11 mouse cellular contexts compared by ENCODE assay signal in the genomic region with DNA sequence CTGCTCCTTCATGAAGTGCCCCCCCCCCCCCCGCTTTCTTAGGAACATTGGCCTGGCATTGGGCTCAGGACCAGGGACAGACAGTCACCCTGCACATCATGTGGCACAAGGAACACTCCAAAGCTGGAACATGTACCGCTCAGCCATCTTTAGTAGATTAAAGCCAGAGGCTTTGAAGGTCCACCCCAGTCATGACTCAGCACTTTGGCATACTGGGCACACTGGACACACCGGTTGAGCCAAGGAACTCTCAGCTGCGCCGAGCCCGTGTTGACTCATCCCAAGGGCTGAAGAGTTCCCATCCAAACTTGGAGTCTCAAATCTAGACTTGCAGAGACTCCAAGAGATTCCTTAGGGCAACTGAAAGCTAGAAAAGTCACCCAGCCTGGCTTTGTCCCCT.
A peak's percentile ranks its signal among the peaks of the same experiment; 100 is the strongest.
DNase-seq lines count a peak whose midpoint lies in the region; ATAC-seq and TF ChIP-seq lines count a peak whose summit lies in the region.
"Had no signal": no experiment of that assay in that cellular context is flagged by ENCODE, and none has a peak within 500 bp of the region (broad histone marks: within the 10 kb centered on the region; RNA-seq: fewer than 3 reads in every experiment).

No protein-coding gene starts in this region.

- WGBS in intestine, embryonic 16.5 days: 81% methylated on average over 6 of the region's 6 CpGs

- in situ Hi-C loops in ES-E14 (cut with MboI; ENCODE audit: low sequenced_read_pairs in 2 of 2, unreplicated experiment in 2 of 2): no loop called here

- TF ChIP-seq CTCF in gastrocnemius, adult 2 months (IDR thresholded peaks at IDR 0.05): no peak

- no peak for ATAC-seq in intestine, embryonic 16.5 days
- ATAC-seq: liver, postnatal 0 days had no signal

- H3K9me3 ChIP-seq in ES-E14 (ENCODE audit: control insufficient read depth, insufficient read depth, low read depth, low read length): no peaks in the 10 kb centered on the region
- no peaks in the 10 kb centered on the region for H3K9me3 ChIP-seq in intestine, embryonic 16.5 days (ENCODE audit: control insufficient read depth, low read length)

- no peaks in the 10 kb centered on the region for H3K36me3 ChIP-seq in ES-E14 (ENCODE audit: control insufficient read depth, insufficient read depth, low read length, poor library complexity, severe bottlenecking)
- H3K36me3 ChIP-seq in intestine, embryonic 16.5 days (ENCODE audit: control insufficient read depth, insufficient read depth, low read length): no peaks in the 10 kb centered on the region

- peaks cover 0 to 3% of the 10 kb centered on the region in 2 experiments; a peak in 1 of 4 replicates for H3K4me1 ChIP-seq in ES-E14 (ENCODE audit: control insufficient read depth in 2 of 2, insufficient read depth in 2 of 2, low read length in 2 of 2, poor library complexity in 1 of 2)
- no peaks in the 10 kb centered on the region for H3K4me1 ChIP-seq in intestine, embryonic 16.5 days (ENCODE audit: control insufficient read depth, insufficient read depth, low read length)

- H3K27me3 ChIP-seq in intestine, embryonic 16.5 days (replicated peaks; ENCODE audit: control insufficient read depth, insufficient read depth, low read length): no peaks in the 10 kb centered on the region

- H3K4me2 ChIP-seq in intestine, embryonic 16.5 days (ENCODE audit: low read depth, low read length): no peak overlapping the region

- no peak overlapping the region for H3K27ac ChIP-seq in ES-E14 (ENCODE audit: insufficient read depth, low read depth, low read length, poor library complexity, severe bottlenecking)
- peak overlapping the region; percentile 70 for H3K27ac ChIP-seq in gastrocnemius, adult 2 months
- H3K27ac ChIP-seq in intestine, embryonic 16.5 days (ENCODE audit: low read length): no peak overlapping the region

- no peak overlapping the region for H3K9ac ChIP-seq in ES-E14 (ENCODE audit: insufficient read depth, low read depth, low read length, poor library complexity, severe bottlenecking)
- no peak overlapping the region for H3K9ac ChIP-seq in intestine, embryonic 16.5 days (ENCODE audit: low read depth, low read length)
- H3K9ac ChIP-seq: liver, postnatal 0 days had no signal

- DNase-seq in 3T3-L1 (ENCODE audit: low read depth, low spot score) (peak; percentile 95), ES-E14 (ENCODE audit: low read depth, low spot score) (no peak)
- peak; percentile 87 for DNase-seq in gastrocnemius, adult 2 months
- peak; percentile 51 for DNase-seq in lung, postnatal 14 days
- no peak for DNase-seq in thymus, postnatal 14 days
- no peak for DNase-seq in cerebellum, adult 9-11 months
- DNase-seq: kidney, adult 11 months; liver, postnatal 0 days; right cerebral cortex, postnatal 14 days; thymus, adult 2 months had no signal

- intact Hi-C loops in gastrocnemius, adult 2 months (cut with DNase I): no loop called here

- H3K4me3 ChIP-seq in ES-E14 (ENCODE audit: insufficient read depth in 1 of 2, low read depth in 1 of 2, low read length in 2 of 2, poor library complexity in 1 of 2, severe bottlenecking in 1 of 2): no peak overlapping the region
- H3K4me3 ChIP-seq in gastrocnemius, adult 2 months: no peak overlapping the region
- no peak overlapping the region for H3K4me3 ChIP-seq in intestine, embryonic 16.5 days (ENCODE audit: low read length)

TF ChIP-seq in ES-E14, 5 proteins besides CTCF, POLR2A, EP300 and RAD21:
- TF ChIP-seq ZC3H11A (IDR thresholded peaks at IDR 0.05; ENCODE audit: borderline replicate concordance, low read depth, low read length): no peak
- no peak for TF ChIP-seq ZNF384 (IDR thresholded peaks at IDR 0.05; ENCODE audit: low read depth, low read length)
- TF ChIP-seq HCFC1 (IDR thresholded peaks at IDR 0.05; ENCODE audit: borderline replicate concordance, insufficient read depth, low read length): no peak
- TF ChIP-seq MAFK (IDR thresholded peaks at IDR 0.05; ENCODE audit: insufficient read depth, low read depth, low read length): peak; percentile 57; the same call in 1 of the 2 replicates
- no peak for TF ChIP-seq CHD2 (IDR thresholded peaks at IDR 0.05; ENCODE audit: low read depth, low read length)

Comparison
In these comparisons a context has a peak if more than half of its experiments do, and no peak if none do; other contexts are left out.
1. DNase-seq: peak in 3T3-L1 (single experiment), gastrocnemius, adult 2 months (single experiment) and lung, postnatal 14 days (single experiment); none in ES-E14 (single experiment), thymus, postnatal 14 days (single experiment) and cerebellum, adult 9-11 months (single experiment).